Mouse (Mus musculus) limb, embryonic 12.5 days (tissue): ENCODE data around the gene Asic1. TPM values are rescaled to one million over a fixed set of nuclear protein-coding genes. Genes with fewer than 3 reads are reported as not detected.
A peak's percentile ranks its signal among the peaks of the same experiment; 100 is the strongest.

Experiments
- ATAC-seq: fragments of 200-750 bp; cut with Nextera tagmentation; 2 replicates; pipeline ENCODE4 v1.8.0; 2017; ENCODE audit warnings: low read depth, moderate TSS enrichment; ENCODE audit not compliant: insufficient number of reproducible peaks, insufficient read depth, low FRiP score, low TSS enrichment
- H3K27ac ChIP-seq: fragments of 300-500 bp; sonication (generic); 2 replicates; pipeline ENCODE4 v1.5.1; 2016; ENCODE audit warnings: mild to moderate bottlenecking, moderate library complexity
- H3K27me3 ChIP-seq: fragments of 300-500 bp; sonication (generic); 2 replicates; pipeline ENCODE4 v1.6.1; 2016; ENCODE audit warnings: mild to moderate bottlenecking, moderate library complexity
- H3K36me3 ChIP-seq: fragments of 300-500 bp; sonication (generic); 2 replicates; pipeline ENCODE4 v1.6.1; 2016; ENCODE audit warnings: mild to moderate bottlenecking, moderate library complexity
- H3K4me1 ChIP-seq: fragments of 300-500 bp; sonication (generic); replicated peaks from 2 replicates; pipeline ENCODE4 v1.6.1; 2016
- H3K4me2 ChIP-seq: fragments of 300-500 bp; sonication (generic); 2 replicates; pipeline ENCODE4 v1.6.1; 2016; ENCODE audit warnings: mild to moderate bottlenecking, moderate library complexity
- H3K4me3 ChIP-seq: fragments of 300-500 bp; sonication (generic); replicated peaks from 2 replicates; pipeline ENCODE4 v1.5.1; 2016; ENCODE audit warnings: mild to moderate bottlenecking
- H3K9ac ChIP-seq: fragments of 300-500 bp; sonication (generic); replicated peaks from 2 replicates; pipeline ENCODE4 v1.6.1; 2016; ENCODE audit warnings: mild to moderate bottlenecking, moderate library complexity
- H3K9me3 ChIP-seq: fragments of 300-500 bp; sonication (generic); 2 replicates; pipeline ENCODE4 v1.6.1; 2016; ENCODE audit warnings: mild to moderate bottlenecking, moderate library complexity
- WGBS: fragments of 180-500 bp; shearing (Covaris S2); methylation state at CpG from one replicate; pipeline ENCODE4 v1.1.7; 2016; 5-methylcytosine and 5-hydroxymethylcytosine counted together
- polyA plus RNA-seq: library from polyadenylated mRNA; unstranded; fragments of >200 nt; fragmentation: Nextera tagmentation; extraction: Ambion mirVana; gene quantifications from 2 replicates; pipeline ENCODE4 v1.2.1, GENCODE M21; 2016

Asic1 gene
- polyA plus RNA-seq, 1 experiment from 2014 or later: 1.6 TPM

- under 1% methylated on average over 51 of the region's 52 CpGs for WGBS
- Histone ChIP-seq H3K9ac (peak overlapping the region; percentile 45), H3K27ac (no peak overlapping the region), H3K4me3 (peak overlapping the region; percentile 47), H3K4me1 (peaks cover 27% of the 10 kb centered on the region), H3K4me2 (peak overlapping the region; percentile 91), H3K27me3 (peaks cover 56% of the 10 kb centered on the region), H3K36me3 (no peaks in the 10 kb centered on the region), H3K9me3 (no peaks in the 10 kb centered on the region)
- ATAC-seq: 0 out of 2 replicates have a peak, but pooled peaks have one; percentile 5
Measured at GRCm38 (mm10) chr15:99664600-99665451, 5.3 kb upstream of the Asic1 start.

GRCm38 (mm10) chr15:99667544-99667943 is 2.6 kb upstream of the Asic1 start:
- no peak overlapping the region for H3K4me2 ChIP-seq
- no peak overlapping the region for H3K9ac ChIP-seq
- WGBS: 95% methylated on average over 2 of the region's 2 CpGs
- no peak overlapping the region for H3K27ac ChIP-seq
- no peak overlapping the region for H3K4me3 ChIP-seq
- no peaks in the 10 kb centered on the region for H3K36me3 ChIP-seq
- ATAC-seq: no peak
- peaks cover 82% of the 10 kb centered on the region for H3K27me3 ChIP-seq
- peaks cover 35% of the 10 kb centered on the region for H3K4me1 ChIP-seq
- H3K9me3 ChIP-seq: no peaks in the 10 kb centered on the region

GRCm38 (mm10) chr15:99668881-99669280 is 1.3 kb upstream of the Asic1 start:
- 2% methylated on average over 12 of the region's 12 CpGs for WGBS
- H3K9me3 ChIP-seq: no peaks in the 10 kb centered on the region
- peaks cover 89% of the 10 kb centered on the region for H3K27me3 ChIP-seq
- no peak overlapping the region for H3K9ac ChIP-seq
- ATAC-seq: no peak
- no peaks in the 10 kb centered on the region for H3K36me3 ChIP-seq
- H3K4me3 ChIP-seq: no peak overlapping the region
- 0 out of 2 replicates have a peak overlapping the region, but pooled peaks have one; percentile 8 for H3K4me2 ChIP-seq
- H3K27ac ChIP-seq: no peak overlapping the region
- H3K4me1 ChIP-seq: peaks cover 29% of the 10 kb centered on the region

GRCm38 (mm10) chr15:99669392-99669791 is 776 bp upstream of the Asic1 start:
- Histone ChIP-seq H3K4me3 (no peak overlapping the region), H3K9ac (no peak overlapping the region), H3K4me1 (peaks cover 24% of the 10 kb centered on the region), H3K27ac (no peak overlapping the region), H3K27me3 (peaks cover 85% of the 10 kb centered on the region), H3K36me3 (no peaks in the 10 kb centered on the region), H3K9me3 (no peaks in the 10 kb centered on the region), H3K4me2 (no peak overlapping the region)
- no peak for ATAC-seq
- 5% methylated on average over 1 of the region's 1 CpGs for WGBS

- peak overlapping the region; percentile 62 for H3K4me3 ChIP-seq
- 7% methylated on average over 16 of the region's 17 CpGs for WGBS
- peaks cover 14% of the 10 kb centered on the region for H3K4me1 ChIP-seq
- H3K9ac ChIP-seq: peak overlapping the region; percentile 59
- H3K4me2 ChIP-seq: peak overlapping the region; percentile 99
- no peaks in the 10 kb centered on the region for H3K36me3 ChIP-seq
- no peak for ATAC-seq
- H3K9me3 ChIP-seq: no peaks in the 10 kb centered on the region
- peaks cover 82% of the 10 kb centered on the region for H3K27me3 ChIP-seq
- H3K27ac ChIP-seq: no peak overlapping the region
Measured at GRCm38 (mm10) chr15:99670964-99671670, 949 bp downstream of the Asic1 start.

- Histone ChIP-seq H3K4me1 (peaks cover 14% of the 10 kb centered on the region), H3K27me3 (peaks cover 75% of the 10 kb centered on the region), H3K36me3 (no peaks in the 10 kb centered on the region), H3K4me3 (no peak overlapping the region), H3K9me3 (no peaks in the 10 kb centered on the region), H3K27ac (no peak overlapping the region), H3K4me2 (no peak overlapping the region), H3K9ac (no peak overlapping the region)
- no peak for ATAC-seq
- WGBS: 70% methylated on average over 14 of the region's 14 CpGs
Measured at GRCm38 (mm10) chr15:99671783-99672182, 1.6 kb downstream of the Asic1 start.

- H3K4me2 ChIP-seq: no peak overlapping the region
- ATAC-seq: no peak
- no peaks in the 10 kb centered on the region for H3K36me3 ChIP-seq
- no peaks in the 10 kb centered on the region for H3K9me3 ChIP-seq
- WGBS: 73% methylated on average over 3 of the region's 3 CpGs
- no peak overlapping the region for H3K27ac ChIP-seq
- H3K4me3 ChIP-seq: no peak overlapping the region
- H3K27me3 ChIP-seq: peaks cover 56% of the 10 kb centered on the region
- peaks cover 24% of the 10 kb centered on the region for H3K4me1 ChIP-seq
- no peak overlapping the region for H3K9ac ChIP-seq
Measured at GRCm38 (mm10) chr15:99674866-99675265, 4.7 kb downstream of the Asic1 start.

GRCm38 (mm10) chr15:99677089-99677488 is 6.9 kb downstream of the Asic1 start:
- Histone ChIP-seq H3K9ac (no peak overlapping the region), H3K27me3 (peaks cover 34% of the 10 kb centered on the region), H3K4me3 (no peak overlapping the region), H3K4me1 (peaks cover 13% of the 10 kb centered on the region), H3K9me3 (no peaks in the 10 kb centered on the region), H3K36me3 (no peaks in the 10 kb centered on the region), H3K4me2 (no peak overlapping the region), H3K27ac (no peak overlapping the region)
- WGBS: 46% methylated on average over 8 of the region's 8 CpGs
- ATAC-seq: no peak

GRCm38 (mm10) chr15:99678063-99678800 is 8.1 kb downstream of the Asic1 start:
- Histone ChIP-seq H3K27ac (no peak overlapping the region), H3K4me1 (peaks cover 13% of the 10 kb centered on the region), H3K4me2 (no peak overlapping the region), H3K9ac (no peak overlapping the region), H3K4me3 (no peak overlapping the region), H3K36me3 (no peaks in the 10 kb centered on the region), H3K27me3 (peaks cover 24% of the 10 kb centered on the region), H3K9me3 (no peaks in the 10 kb centered on the region)
- ATAC-seq: no peak
- WGBS: 15% methylated on average over 13 of the region's 13 CpGs

- Histone ChIP-seq H3K4me3 (no peak overlapping the region), H3K4me1 (peaks cover 13% of the 10 kb centered on the region), H3K9ac (no peak overlapping the region), H3K36me3 (no peaks in the 10 kb centered on the region), H3K27ac (no peak overlapping the region), H3K4me2 (no peak overlapping the region), H3K9me3 (no peaks in the 10 kb centered on the region), H3K27me3 (peaks cover 17% of the 10 kb centered on the region; the same call in 1 of the 2 replicates)
- no peak for ATAC-seq
- 54% methylated on average over 7 of the region's 7 CpGs for WGBS
Measured at GRCm38 (mm10) chr15:99679008-99679407, 8.8 kb downstream of the Asic1 start.

- 91% methylated on average over 7 of the region's 7 CpGs for WGBS
Measured at GRCm38 (mm10) chr15:99682880-99683279, 12.7 kb downstream of the Asic1 start.

More at GRCm38 (mm10) chr15:99682880-99683279, 12.7 kb downstream of the Asic1 start:
- peaks cover 6% of the 10 kb centered on the region; the same call in 1 of the 2 replicates for H3K4me1 ChIP-seq
- H3K27me3 ChIP-seq: peaks cover 4% of the 10 kb centered on the region; the same call in 1 of the 2 replicates
- ATAC-seq: no peak
- H3K9ac ChIP-seq: no peak overlapping the region
- H3K27ac ChIP-seq: no peak overlapping the region
- H3K9me3 ChIP-seq: no peaks in the 10 kb centered on the region
- H3K36me3 ChIP-seq: no peaks in the 10 kb centered on the region
- no peak overlapping the region for H3K4me2 ChIP-seq
- H3K4me3 ChIP-seq: no peak overlapping the region
